Mouse (Mus musculus) left cerebral cortex, postnatal 10 days (tissue): ENCODE results near the gene Gm20388. TPM values are rescaled to one million over a fixed set of nuclear protein-coding genes. Genes with fewer than 3 reads are reported as not detected.

ENCODE experiments used
- DNase-seq, 2 experiments: peaks; one replicate each; pipeline ENCODE4 v3.0.0; 2021 to 2022; ENCODE audit warnings: low spot score in 2 of 2, mixed read lengths in 1 of 2; ENCODE audit errors: extremely low spot score in 1 of 2
- intact Hi-C: fragments of 180-260 bp; cut with DNase I; formaldehyde crosslinking; loops from one replicate; pipeline ENCODE4 v1.15.1; 2025
- total RNA-seq, 2 experiments: library from RNA; stranded (reverse); gene quantifications; 2 replicates each; pipeline ENCODE4 v1.2.3; 2021

Gene Gm20388
- total RNA-seq, 2 experiments from 2014 or later = 4.4 to 9.0 TPM

DNA sequence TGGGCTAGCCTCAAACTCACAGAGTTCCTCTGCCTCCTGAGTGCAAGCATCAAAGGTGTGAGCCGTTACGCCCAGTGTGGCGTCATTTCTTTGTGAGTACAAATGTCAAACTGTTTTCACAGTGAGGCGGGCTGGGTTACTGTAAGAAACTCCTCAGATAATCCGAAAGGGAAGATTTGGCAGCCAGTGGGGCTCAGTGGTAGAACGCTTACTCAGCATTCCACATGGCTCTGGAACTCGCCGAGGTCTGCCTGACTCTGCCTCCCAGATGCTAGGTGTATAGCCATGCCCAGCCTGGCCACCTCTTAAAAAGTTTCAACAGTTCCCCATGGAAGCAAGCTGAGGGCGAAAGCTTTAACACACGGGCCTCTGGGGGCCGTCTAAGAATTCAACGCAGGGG, 3441.5 kb downstream of the Gm20388 start:
- intact Hi-C loops = no loop called here

DNA sequence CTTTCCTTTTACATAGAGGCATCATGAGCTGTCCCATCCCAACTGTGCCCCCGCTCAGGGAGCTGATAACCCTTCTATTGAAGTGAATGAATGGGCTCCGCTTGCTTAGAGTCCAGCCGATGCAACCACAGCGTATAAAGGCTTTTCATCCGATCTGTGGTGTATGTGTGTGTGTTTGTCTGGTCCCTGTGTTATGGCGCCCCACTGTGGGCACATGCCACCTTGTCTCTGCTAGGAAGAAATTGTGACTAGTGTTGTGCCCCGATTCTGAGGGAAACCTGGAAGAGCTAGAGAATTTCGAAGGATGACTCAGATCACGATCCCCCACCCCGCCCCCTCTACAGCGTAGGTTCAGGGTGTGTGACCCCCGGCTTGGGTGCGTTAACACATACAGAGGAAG, 3442.1 kb downstream of the Gm20388 start:
- DNase-seq = peak in 1 of 2 experiments; percentile 70
- intact Hi-C loops = no loop called here

More for the DNA sequence above, 3441.5 kb downstream of the Gm20388 start:
- DNase-seq = no peak

DNA sequence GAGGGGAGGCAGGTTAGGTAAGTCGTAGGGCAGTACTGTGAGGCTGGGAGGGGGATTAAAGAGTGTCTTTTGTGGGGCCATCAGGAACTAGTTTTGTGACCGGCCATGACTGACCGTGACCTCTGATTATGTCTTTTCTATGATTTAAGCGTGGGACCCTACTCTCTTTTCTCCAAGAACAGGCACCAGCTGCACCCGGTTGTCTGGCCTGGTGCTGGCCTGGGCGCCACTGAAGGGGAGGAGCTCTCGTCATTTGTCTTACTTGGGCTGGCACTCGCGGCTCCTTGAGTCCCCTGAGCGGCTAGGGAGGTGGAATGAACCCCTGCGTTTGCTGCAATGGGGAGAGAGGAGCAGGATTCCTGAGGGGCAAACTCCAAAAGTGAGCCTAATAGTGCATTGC, 3442.6 kb downstream of the Gm20388 start:
- intact Hi-C loops = no loop called here
- no peak for DNase-seq

- peak; percentile 77 to 79 for DNase-seq
- intact Hi-C loops = loop anchor here (5.0 to 10.0 kb wide), 2 partner anchors 44 to 106 kb away; partner anchors contain the start of genes Fanca, Vps9d1 and Zfp276
Measured at GRCm38 (mm10) chr8:123361082-123361739, 3450.6 kb downstream of the Gm20388 start.

- intact Hi-C loops = no loop called here
- peak; percentile 94 to 98 for DNase-seq
Measured at GRCm38 (mm10) chr8:123373403-123374238, 3463.0 kb downstream of the Gm20388 start, which contains the start of gene Tcf25. Gene Tcf25 (plus strand): TSS chr8:123373753.

- DNase-seq = peak; percentile 91 to 96
- intact Hi-C loops = no loop called here
Measured at GRCm38 (mm10) chr8:123374239-123374578, 3463.6 kb downstream of the Gm20388 start.

DNA sequence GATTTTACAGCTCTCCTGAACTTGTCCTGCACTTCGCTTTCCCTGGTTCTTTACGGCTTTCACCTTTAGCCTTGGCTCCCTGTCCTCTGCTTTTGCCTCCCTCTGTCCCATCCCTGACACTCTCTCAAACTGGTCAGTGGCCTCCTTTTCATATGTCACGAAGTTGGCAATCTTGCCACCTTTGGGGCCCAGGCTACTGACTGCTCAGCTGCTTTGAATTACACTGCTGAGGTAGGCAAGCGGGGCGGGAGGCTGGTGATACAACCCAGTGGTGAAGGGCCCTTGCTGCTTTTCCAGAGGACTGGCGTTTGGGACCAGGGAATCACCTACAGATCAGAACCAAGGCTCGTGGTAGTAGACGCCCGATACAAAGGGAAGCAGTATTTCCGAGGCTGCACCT, 3465.1 kb downstream of the Gm20388 start:
- intact Hi-C loops = no loop called here
- DNase-seq = no peak

DNA sequence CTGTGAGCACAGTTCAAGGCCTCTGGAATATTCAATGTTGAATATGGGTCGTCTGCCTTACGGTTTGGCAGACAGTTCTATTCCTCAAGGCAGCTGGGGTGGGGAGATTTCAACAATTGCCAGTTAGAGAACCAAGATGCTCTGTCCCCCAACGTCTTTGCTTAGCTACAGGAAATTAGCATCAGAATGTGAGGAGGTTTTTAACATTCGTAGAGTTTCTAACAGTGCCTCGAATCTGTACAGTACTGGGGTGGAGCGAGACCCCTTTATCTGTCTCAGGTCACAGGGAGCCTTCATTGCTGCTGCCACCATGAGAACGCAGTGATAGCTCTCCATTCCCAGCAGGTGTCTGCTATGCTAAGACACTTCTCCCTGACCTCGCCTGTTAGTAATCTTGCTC, 3465.5 kb downstream of the Gm20388 start:
- intact Hi-C loops = no loop called here
- no peak for DNase-seq

DNA sequence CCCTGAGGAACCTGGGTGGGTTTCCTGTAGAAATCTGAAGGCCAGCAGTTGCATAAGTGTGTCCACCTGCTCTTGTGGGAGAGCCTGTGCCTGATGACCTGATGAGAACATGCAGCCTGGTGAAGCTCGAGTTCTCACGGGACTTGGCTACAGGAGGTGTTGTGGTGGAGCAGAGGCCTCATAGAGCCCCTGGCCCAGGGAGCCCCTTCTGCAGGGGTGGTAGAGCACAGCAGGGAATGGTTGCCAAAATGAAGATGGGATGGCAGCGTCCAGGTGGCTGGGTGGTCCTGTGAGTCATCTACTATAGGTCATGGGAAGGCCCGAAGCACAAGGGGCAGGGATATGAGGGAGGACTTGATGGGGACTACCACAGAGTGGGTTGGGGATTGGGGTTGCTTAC, 3471.1 kb downstream of the Gm20388 start:
- DNase-seq = no peak
- intact Hi-C loops = no loop called here

DNA sequence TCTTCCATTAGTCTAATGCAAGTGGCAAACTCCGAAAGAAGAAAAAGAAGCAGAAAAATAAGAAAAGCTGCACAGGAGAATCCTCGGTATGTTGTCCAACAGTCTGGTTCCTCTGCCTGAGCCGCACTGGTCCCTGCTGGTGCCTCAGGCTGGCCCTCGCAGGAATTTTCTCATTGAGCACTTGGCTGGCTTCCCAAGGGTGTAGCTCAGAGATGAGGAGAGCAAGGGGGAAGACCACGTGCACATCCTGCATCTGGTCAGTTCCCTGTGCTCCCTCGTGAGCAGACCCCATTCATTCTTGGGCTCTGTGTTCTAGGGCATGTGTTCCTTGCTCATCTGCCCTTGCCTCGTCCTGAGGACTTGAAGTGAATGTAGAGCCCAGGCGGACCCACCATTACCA, 3471.9 kb downstream of the Gm20388 start:
- intact Hi-C loops = no loop called here
- no peak for DNase-seq

DNA sequence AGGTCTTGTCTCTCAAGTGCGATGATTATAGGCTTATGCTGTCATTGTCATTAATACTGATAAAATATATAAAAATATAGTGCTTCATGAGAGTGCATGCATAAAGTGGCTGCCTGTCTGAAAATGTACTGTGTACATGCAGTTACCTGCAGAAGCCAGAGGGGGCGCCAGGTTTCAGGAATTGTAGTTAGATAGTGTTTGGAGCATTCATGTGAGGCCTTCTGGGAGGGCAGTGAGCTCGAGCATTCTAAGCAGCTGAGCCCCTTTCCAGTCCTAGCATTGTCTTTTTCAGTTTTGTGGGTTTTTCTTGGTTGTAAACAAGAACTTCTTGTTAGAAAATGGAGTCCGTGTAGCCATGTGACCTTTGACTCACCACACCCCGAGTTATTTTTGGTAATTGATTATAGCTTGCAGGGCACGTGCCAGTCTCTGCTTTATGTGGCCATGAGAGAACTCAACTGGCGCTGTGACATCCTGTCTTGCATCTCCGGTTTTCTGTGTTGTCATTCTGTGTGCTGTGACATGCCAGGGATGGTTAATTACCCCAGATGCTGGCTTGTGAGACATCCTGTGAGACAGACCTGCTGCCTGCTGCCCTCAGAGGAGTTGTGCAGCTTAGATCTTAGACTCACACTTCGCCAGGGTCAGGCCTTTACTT, 3474.4 kb downstream of the Gm20388 start:
- intact Hi-C loops = no loop called here

GRCm38 (mm10) chr8:123387041-123387440, 3476.4 kb downstream of the Gm20388 start:
- no peak for DNase-seq
- intact Hi-C loops = no loop called here

More for the DNA sequence above, 3474.4 kb downstream of the Gm20388 start:
- no peak for DNase-seq

DNA sequence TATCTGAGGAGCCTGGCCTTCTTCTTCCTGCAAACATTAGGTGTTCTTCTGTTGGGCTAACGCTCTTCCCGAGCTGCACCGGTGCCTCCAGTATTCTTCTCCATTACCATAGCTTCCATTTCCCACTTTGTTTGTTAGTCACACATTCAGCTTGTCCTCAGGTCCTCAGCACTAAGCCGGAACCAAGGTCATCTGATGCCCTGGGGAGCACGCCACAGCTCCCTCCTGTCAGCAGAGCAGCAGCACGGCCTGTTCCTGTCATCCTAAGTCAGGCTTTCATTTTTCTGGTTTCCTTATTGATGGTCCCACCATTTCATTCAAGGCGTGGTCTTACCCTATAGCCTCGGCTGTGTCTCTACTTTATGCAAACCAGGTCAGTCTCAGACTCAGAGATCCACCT, 3477.2 kb downstream of the Gm20388 start:
- DNase-seq = no peak
- intact Hi-C loops = no loop called here

DNA sequence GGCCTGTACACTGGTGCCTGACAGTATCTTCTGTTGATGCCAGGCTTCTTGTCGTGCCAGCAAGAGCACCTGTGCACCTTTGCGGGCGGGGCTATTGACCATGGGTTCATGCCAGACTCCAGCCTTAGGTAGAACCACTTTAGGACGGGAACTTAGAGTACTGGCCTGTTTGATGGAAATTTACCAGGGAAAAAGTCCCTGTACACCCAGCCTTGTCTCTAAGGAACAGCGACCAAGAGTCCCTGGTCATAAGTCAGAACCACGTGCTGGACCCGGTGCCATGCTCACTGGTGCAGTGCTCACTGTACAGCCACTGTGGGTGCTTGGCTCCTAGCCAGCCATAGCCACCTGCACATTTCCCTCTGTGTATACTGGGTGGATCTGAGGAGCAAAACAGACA, 3478.4 kb downstream of the Gm20388 start:
- intact Hi-C loops = no loop called here
- no peak for DNase-seq

DNA sequence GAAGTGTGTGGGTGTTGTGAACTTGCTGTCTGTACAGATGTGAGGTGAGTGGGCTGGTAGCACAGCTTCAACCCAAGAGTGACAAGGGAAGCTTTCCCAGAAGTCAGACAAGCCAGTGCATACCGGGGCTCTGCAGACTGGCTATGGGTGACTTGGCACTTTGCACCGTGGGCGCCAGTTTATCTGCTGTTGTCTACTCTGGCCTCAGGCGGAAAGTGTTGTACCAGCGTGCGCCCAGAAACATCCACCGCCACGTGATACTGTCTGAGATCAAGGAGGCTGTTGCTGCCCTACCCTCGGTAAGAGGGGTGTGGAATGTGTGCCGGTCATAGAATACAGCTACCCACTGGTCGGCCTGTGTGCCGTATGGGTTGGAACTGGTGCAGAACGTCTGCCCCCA, 3487.7 kb downstream of the Gm20388 start:
- DNase-seq = peak in 1 of 2 experiments; percentile 18
- intact Hi-C loops = no loop called here

GRCm38 (mm10) chr8:123401936-123402335, 3491.3 kb downstream of the Gm20388 start:
- no peak for DNase-seq
- intact Hi-C loops = no loop called here

- no peak for DNase-seq
- intact Hi-C loops = no loop called here
Measured at GRCm38 (mm10) chr8:123402730-123403326, 3492.2 kb downstream of the Gm20388 start.

GRCm38 (mm10) chr8:123404521-123404920, 3493.9 kb downstream of the Gm20388 start:
- intact Hi-C loops = no loop called here
- DNase-seq = no peak

DNA sequence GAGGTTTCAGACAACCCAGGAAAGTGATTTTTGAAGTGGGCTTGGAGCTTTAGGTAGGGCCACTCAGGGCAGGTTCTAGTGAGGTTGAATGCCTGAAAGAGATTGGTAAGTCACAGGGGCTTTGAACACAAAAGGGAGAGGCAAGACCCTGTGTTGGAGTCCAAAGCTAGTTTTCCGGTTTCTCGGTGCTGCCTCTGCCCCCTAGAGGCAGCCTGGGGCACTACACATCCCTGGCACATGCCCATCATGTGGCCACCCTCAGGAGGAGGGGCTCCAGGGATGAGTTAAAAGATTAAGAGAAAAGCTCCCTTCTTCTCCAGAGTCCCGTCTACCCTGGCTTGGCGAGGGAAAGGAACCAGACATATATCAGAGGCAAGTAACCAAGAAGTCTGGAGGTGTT, 3496.1 kb downstream of the Gm20388 start, which contains the start of gene Mc1r:
Gene Mc1r, plus strand, starts transcription at position 322 of the 400 bp plus-strand sequence.
- peak; percentile 65 to 68 for DNase-seq

More for the DNA sequence above, 3496.1 kb downstream of the Gm20388 start, which contains the start of gene Mc1r:
- intact Hi-C loops = no loop called here
